Mouse (Mus musculus) liver, adult 2 months (tissue): ENCODE data around the gene Galnt16. TPM values are rescaled to one million over a fixed set of nuclear protein-coding genes. Genes with fewer than 3 reads are reported as not detected.

Experiments used
- DNase-seq: peaks from one replicate; pipeline ENCODE4 v3.0.0-alpha.2; 2011; ENCODE audit warnings: low read depth, low spot score; ENCODE audit errors: extremely low read depth
- H3K27ac ChIP-seq: fragments of 200-500 bp; replicated peaks from 2 replicates; pipeline ENCODE4 v1.5.1; 2012; ENCODE audit warnings: low read depth, mild to moderate bottlenecking, control low read depth, inconsistent platforms, low read length; ENCODE audit not compliant: insufficient read depth
- H3K27me3 ChIP-seq: fragments of 200-500 bp; 2 replicates; pipeline ENCODE4 v1.6.1; 2012; ENCODE audit warnings: mild to moderate bottlenecking, moderate library complexity, low read length, inconsistent platforms; ENCODE audit not compliant: control insufficient read depth, insufficient read depth
- H3K36me3 ChIP-seq: fragments of 200-500 bp; 2 replicates; pipeline ENCODE4 v1.6.1; 2012; ENCODE audit warnings: low read length, inconsistent platforms; ENCODE audit not compliant: control insufficient read depth, insufficient read depth
- H3K4me1 ChIP-seq: fragments of 200-500 bp; 2 replicates; pipeline ENCODE4 v1.6.1; 2011; ENCODE audit warnings: low read length; ENCODE audit not compliant: control insufficient read depth, insufficient read depth
- H3K4me3 ChIP-seq: fragments of 200-500 bp; 2 replicates; pipeline ENCODE4 v1.5.1; 2011; ENCODE audit warnings: low read depth, mild to moderate bottlenecking, control low read depth, low read length, moderate library complexity; ENCODE audit not compliant: insufficient read depth
- H3K79me2 ChIP-seq: fragments of 200-500 bp; 2 replicates; pipeline ENCODE4 v1.6.1; 2012; ENCODE audit warnings: inconsistent platforms, mild to moderate bottlenecking, low read length, moderate library complexity; ENCODE audit not compliant: control insufficient read depth, insufficient read depth
- H3K9ac ChIP-seq: fragments of 200-500 bp; 2 replicates; pipeline ENCODE4 v1.6.1; 2012; ENCODE audit warnings: low read depth, mild to moderate bottlenecking, control low read depth, inconsistent platforms, low read length
- CTCF ChIP-seq: fragments of 200-500 bp; IDR thresholded peaks from 2 replicates; pipeline ENCODE4 v1.5.1; 2011; ENCODE audit warnings: low read depth, low read length, control low read depth
- POLR2A ChIP-seq: fragments of 200-500 bp; IDR thresholded peaks from 2 replicates; pipeline ENCODE4 v1.6.1; 2011; ENCODE audit warnings: low read length, control low read depth; ENCODE audit not compliant: insufficient read depth; ENCODE audit errors: extremely low read depth
- WGBS: fragments of 180-500 bp; shearing (Covaris S2); methylation state at CpG from one replicate; pipeline ENCODE4 v1.1.7; 2018; 5-methylcytosine and 5-hydroxymethylcytosine counted together
- polyA plus RNA-seq: library from polyadenylated mRNA; depleted of rRNA; stranded (reverse); fragments of >200 nt; gene quantifications from 2 replicates; pipeline ENCODE4 v1.2.3, GENCODE M21; 2012
- total RNA-seq: library from RNA; depleted of rRNA; stranded (reverse); fragments of >200 nt; gene quantifications from 2 replicates; pipeline ENCODE4 v1.2.3, GENCODE M21; 2014

Galnt16 gene
- total and polyA plus RNA-seq, 2 experiments: 0.02 TPM; not detected in 1

- no peak for DNase-seq
- no peaks in the 10 kb centered on the region for H3K27me3 ChIP-seq
- H3K9ac ChIP-seq: no peak overlapping the region
- H3K36me3 ChIP-seq: no peaks in the 10 kb centered on the region
- WGBS: 56% methylated on average over 3 of the region's 3 CpGs
- H3K4me3 ChIP-seq: no peak overlapping the region
- TF ChIP-seq CTCF (no peak), POLR2A (no peak)
- H3K27ac ChIP-seq: no peak overlapping the region
- H3K4me1 ChIP-seq: no peaks in the 10 kb centered on the region
- no peaks in the 10 kb centered on the region for H3K79me2 ChIP-seq
Measured at GRCm38 (mm10) chr12:80567375-80567774, 49.3 kb downstream of the Galnt16 start.

- TF ChIP-seq POLR2A (no peak), CTCF (no peak)
- no peaks in the 10 kb centered on the region for H3K79me2 ChIP-seq
- no peak for DNase-seq
- H3K36me3 ChIP-seq: no peaks in the 10 kb centered on the region
- whole genome bisulfite sequencing: 84% methylated on average over 2 of the region's 2 CpGs
- H3K4me3 ChIP-seq: no peak overlapping the region
- no peak overlapping the region for H3K27ac ChIP-seq
- H3K4me1 ChIP-seq: no peaks in the 10 kb centered on the region
- H3K27me3 ChIP-seq: no peaks in the 10 kb centered on the region
- H3K9ac ChIP-seq: no peak overlapping the region
Measured at GRCm38 (mm10) chr12:80569561-80569960, 51.5 kb downstream of the Galnt16 start.

DNA sequence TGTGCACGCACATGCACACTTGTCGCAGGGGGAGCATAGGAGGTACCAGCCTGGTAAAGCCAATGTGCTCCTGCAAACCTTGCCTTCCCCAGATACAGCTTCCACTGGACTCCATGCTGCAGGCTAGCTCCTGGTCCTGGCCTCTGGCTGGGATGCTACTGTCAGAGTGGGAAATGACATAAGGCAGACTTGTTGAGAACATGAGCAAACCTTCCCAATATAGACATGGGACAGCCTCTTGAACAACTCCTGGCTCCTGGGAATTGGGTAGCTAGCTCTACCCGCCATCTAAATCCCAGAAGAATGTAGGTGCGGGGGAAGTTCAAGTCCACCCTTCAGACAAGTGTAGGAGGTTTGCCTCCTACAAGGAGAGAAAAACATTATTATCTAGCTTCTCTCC, 56.2 kb downstream of the Galnt16 start:
- TF ChIP-seq CTCF (no peak), POLR2A (no peak)
- Histone ChIP-seq H3K27me3 (no peaks in the 10 kb centered on the region), H3K79me2 (no peaks in the 10 kb centered on the region), H3K27ac (no peak overlapping the region), H3K4me3 (no peak overlapping the region), H3K36me3 (no peaks in the 10 kb centered on the region), H3K9ac (no peak overlapping the region), H3K4me1 (no peaks in the 10 kb centered on the region)
- WGBS: 91% methylated on average over 4 of the region's 4 CpGs
- no peak for DNase-seq

DNA sequence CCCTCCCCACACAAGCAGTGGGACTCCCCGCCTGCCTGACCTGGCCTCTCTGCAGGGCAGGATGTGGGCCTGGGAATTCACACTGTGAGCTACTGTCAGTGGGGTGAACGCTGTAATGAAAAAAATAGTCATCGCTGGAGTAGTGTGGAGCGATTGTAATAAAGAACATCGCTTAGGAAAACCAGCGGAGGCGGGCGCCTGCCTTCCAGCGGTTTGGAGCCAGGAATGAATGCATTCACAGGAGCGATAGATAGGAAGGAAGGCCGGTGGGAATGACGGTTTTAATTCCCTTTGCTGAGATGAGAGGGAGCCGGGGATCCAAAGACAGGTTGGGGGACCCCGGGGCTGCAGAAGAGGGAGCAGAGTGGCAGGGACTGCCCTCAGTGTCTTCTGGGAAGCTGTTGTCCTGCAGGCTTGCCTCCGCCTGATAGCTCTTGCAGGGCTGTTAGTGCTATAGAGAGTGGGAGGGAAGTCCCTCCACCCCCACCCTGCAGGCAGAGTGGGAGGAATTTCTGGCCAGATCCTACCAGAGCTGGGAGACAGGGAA, 56.8 kb downstream of the Galnt16 start:
- no peak for TF ChIP-seq POLR2A
- TF ChIP-seq CTCF: no peak
- Histone ChIP-seq H3K27ac (no peak overlapping the region), H3K4me3 (no peak overlapping the region), H3K27me3 (no peaks in the 10 kb centered on the region), H3K4me1 (no peaks in the 10 kb centered on the region), H3K9ac (no peak overlapping the region), H3K36me3 (no peaks in the 10 kb centered on the region), H3K79me2 (no peaks in the 10 kb centered on the region)
- 57% methylated on average over 15 of the region's 15 CpGs for WGBS
- no peak for DNase-seq

DNA sequence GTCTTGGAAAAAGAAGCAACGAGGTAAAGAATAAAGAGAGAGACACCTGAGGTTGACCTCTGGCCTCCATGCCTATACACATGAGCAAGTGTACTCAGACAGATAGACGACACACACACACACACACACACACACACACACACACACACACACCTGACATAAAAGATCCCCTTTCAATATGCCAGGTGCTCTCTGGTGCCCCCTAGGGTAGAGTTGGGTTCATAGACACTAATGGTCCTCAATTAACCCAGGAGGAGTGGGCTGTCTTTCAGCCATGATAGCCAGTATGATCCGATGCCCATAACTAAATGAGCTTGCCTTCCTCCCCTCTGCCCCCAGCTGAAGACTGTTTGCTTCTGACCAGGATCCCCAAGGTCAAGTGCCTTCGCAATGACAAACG, 59.0 kb downstream of the Galnt16 start:
- no peaks in the 10 kb centered on the region for H3K27me3 ChIP-seq
- TF ChIP-seq POLR2A (no peak), CTCF (no peak)
- H3K36me3 ChIP-seq: no peaks in the 10 kb centered on the region
- peak; percentile 9 for DNase-seq
- H3K79me2 ChIP-seq: no peaks in the 10 kb centered on the region
- no peaks in the 10 kb centered on the region for H3K4me1 ChIP-seq
- no peak overlapping the region for H3K4me3 ChIP-seq
- WGBS: 63% methylated on average over 5 of the region's 5 CpGs
- H3K9ac ChIP-seq: no peak overlapping the region
- H3K27ac ChIP-seq: no peak overlapping the region

- TF ChIP-seq CTCF (no peak), POLR2A (no peak)
- H3K27ac ChIP-seq: no peak overlapping the region
Measured at GRCm38 (mm10) chr12:80581357-80581756, 63.3 kb downstream of the Galnt16 start.

More at GRCm38 (mm10) chr12:80581357-80581756, 63.3 kb downstream of the Galnt16 start:
- Histone ChIP-seq H3K4me3 (no peak overlapping the region), H3K79me2 (no peaks in the 10 kb centered on the region), H3K9ac (no peak overlapping the region), H3K4me1 (no peaks in the 10 kb centered on the region), H3K36me3 (no peaks in the 10 kb centered on the region), H3K27me3 (no peaks in the 10 kb centered on the region)
- no peak for DNase-seq
- 64% methylated on average over 5 of the region's 5 CpGs for WGBS
